Mouse (Mus musculus) midbrain, embryonic 16.5 days (tissue): ENCODE results near the gene Gm5105. TPM values are rescaled to one million over a fixed set of nuclear protein-coding genes. Genes with fewer than 3 reads are reported as not detected.
A peak's percentile ranks its signal among the peaks of the same experiment; 100 is the strongest.

Experiments
- ATAC-seq: fragments of 200-750 bp; cut with Nextera tagmentation; 2 replicates; pipeline ENCODE4 v1.8.0; 2017; ENCODE audit warnings: moderate TSS enrichment
- H3K27ac ChIP-seq: fragments of 300-500 bp; sonication (generic); 2 replicates; pipeline ENCODE4 v1.5.1; 2014; ENCODE audit warnings: mild to moderate bottlenecking, low read length, mixed read lengths
- H3K27me3 ChIP-seq: fragments of 300-500 bp; sonication (generic); 2 replicates; pipeline ENCODE4 v1.6.1; 2014; ENCODE audit warnings: low read depth, low read length, mixed read lengths; ENCODE audit not compliant: control insufficient read depth, insufficient read depth
- H3K36me3 ChIP-seq: fragments of 300-500 bp; sonication (generic); 2 replicates; pipeline ENCODE4 v1.6.1; 2014; ENCODE audit warnings: mild to moderate bottlenecking, low read length, moderate library complexity, mixed read lengths; ENCODE audit not compliant: control insufficient read depth, insufficient read depth
- H3K4me1 ChIP-seq: fragments of 300-500 bp; sonication (generic); 2 replicates; pipeline ENCODE4 v1.6.1; 2014; ENCODE audit warnings: mild to moderate bottlenecking, low read length, mixed read lengths; ENCODE audit not compliant: control insufficient read depth, insufficient read depth
- H3K4me2 ChIP-seq: fragments of 300-500 bp; sonication (generic); 2 replicates; pipeline ENCODE4 v1.6.1; 2014; ENCODE audit warnings: mild to moderate bottlenecking, low read length, mixed read lengths
- H3K4me3 ChIP-seq: fragments of 300-500 bp; sonication (generic); 2 replicates; pipeline ENCODE4 v1.5.1; 2014; ENCODE audit warnings: low read depth, mild to moderate bottlenecking, low read length, moderate library complexity, mixed read lengths
- H3K9ac ChIP-seq: fragments of 300-500 bp; sonication (generic); 2 replicates; pipeline ENCODE4 v1.6.1; 2014; ENCODE audit warnings: low read depth, low read length, mixed read lengths
- H3K9me3 ChIP-seq: fragments of 300-500 bp; sonication (generic); replicated peaks from 2 replicates; pipeline ENCODE4 v1.6.1; 2014; ENCODE audit warnings: mild to moderate bottlenecking, low read length, mixed read lengths; ENCODE audit not compliant: control insufficient read depth, poor library complexity, severe bottlenecking
- WGBS: fragments of 180-500 bp; shearing (Covaris S2); extraction: QIAGEN DNeasy Blood & Tissue Kit; methylation state at CpG from one replicate; pipeline ENCODE4 v1.1.7; 2014; 5-methylcytosine and 5-hydroxymethylcytosine counted together
- polyA plus RNA-seq: library from polyadenylated mRNA; unstranded; fragments of >200 nt; fragmentation: Nextera tagmentation; extraction: Ambion mirVana; gene quantifications from 2 replicates; pipeline ENCODE4 v1.2.1, GENCODE M21; 2015

Gene Gm5105
- polyA plus RNA-seq, 1 experiment from 2014 or later, result 0.26 TPM

DNA sequence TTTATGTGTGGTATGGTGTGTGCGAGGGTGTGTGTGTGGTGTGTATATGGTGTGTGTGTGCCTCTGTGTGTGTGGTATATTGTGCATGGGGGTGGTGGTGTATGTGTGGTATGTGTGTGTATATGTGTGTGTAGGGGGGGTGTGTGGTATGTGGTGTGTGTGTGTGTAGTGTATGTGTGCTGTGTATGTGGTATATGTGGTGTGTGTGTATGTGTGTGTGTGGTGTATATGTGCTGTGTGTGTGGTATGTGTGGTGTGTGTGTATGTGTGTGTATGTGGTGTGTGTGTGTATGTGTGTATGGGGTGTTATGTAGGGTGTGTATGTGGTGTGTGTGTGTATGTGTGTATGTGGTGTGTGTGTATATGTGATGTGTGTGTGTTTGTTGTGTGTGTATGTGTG is 7.0 kb upstream of the Gm5105 start:
- H3K27ac ChIP-seq, result no peak overlapping the region
- no peaks in the 10 kb centered on the region for H3K36me3 ChIP-seq
- peak; percentile 37; the same call in 1 of the 2 replicates for ATAC-seq
- no peaks in the 10 kb centered on the region for H3K27me3 ChIP-seq
- H3K9ac ChIP-seq, result no peak overlapping the region
- H3K4me3 ChIP-seq, result no peak overlapping the region
- H3K4me1 ChIP-seq, result no peaks in the 10 kb centered on the region
- H3K9me3 ChIP-seq, result no peaks in the 10 kb centered on the region
- 95% methylated on average over 1 of the region's 1 CpGs for WGBS
- H3K4me2 ChIP-seq, result no peak overlapping the region

DNA sequence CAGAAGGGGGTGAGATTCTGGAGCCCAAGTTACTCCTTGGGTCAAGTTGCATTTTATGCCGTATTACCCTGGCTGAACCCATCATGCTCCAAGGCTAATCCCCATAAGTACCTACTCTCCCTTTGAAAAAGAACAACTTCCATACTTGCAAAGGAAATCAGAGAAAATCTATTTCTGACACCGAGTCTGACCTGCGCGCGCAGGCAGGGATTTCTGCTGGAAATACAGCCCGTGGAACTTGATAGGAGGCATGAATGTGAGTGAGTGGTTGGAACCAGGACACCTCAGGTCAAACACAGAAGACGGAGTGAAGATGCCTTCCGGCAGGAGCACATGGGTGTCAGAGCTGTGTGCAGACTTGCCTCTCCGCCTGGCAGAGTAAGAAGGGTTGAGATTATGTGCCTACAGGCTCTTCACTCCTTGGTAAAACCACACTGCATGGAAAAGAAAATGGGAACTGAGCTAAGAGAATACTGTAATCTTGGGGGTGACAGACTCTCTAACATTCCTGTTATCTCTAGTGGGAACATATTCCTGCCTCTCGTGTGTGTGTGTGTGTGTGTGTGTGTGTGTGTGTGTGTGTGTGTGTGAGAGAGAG is 4.4 kb upstream of the Gm5105 start:
- Histone ChIP-seq H3K4me2 (no peak overlapping the region), H3K27ac (no peak overlapping the region), H3K4me1 (no peaks in the 10 kb centered on the region; the same call in 1 of the 2 replicates), H3K9ac (no peak overlapping the region), H3K36me3 (no peaks in the 10 kb centered on the region), H3K9me3 (no peaks in the 10 kb centered on the region), H3K4me3 (no peak overlapping the region), H3K27me3 (no peaks in the 10 kb centered on the region)
- WGBS, result 80% methylated on average over 10 of the region's 10 CpGs
- ATAC-seq, result no peak

DNA sequence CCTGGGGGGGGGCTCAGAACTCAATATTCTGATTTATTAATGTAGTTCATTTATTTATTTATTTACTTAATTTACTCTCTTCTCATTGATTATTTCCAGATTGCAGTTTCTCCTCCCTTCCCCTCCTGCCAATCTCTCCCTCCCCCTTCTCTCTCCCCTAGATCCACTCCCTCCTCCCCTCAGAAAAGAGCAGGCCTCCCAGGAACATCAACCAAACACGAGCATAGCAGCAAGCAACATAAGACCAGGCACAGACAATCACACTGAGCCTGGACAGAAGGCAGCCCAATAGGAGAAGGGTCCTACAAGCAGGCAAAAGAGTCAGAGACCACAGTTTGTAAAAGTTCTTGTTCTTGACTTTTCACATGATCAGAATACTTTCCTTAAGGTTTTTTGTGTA is 3.8 kb upstream of the Gm5105 start:
- H3K9ac ChIP-seq, result no peak overlapping the region
- no peak overlapping the region for H3K4me2 ChIP-seq
- no peak for ATAC-seq
- no peak overlapping the region for H3K4me3 ChIP-seq
- H3K27me3 ChIP-seq, result no peaks in the 10 kb centered on the region
- peaks cover 2% of the 10 kb centered on the region; the same call in 1 of the 2 replicates for H3K4me1 ChIP-seq
- no peaks in the 10 kb centered on the region for H3K9me3 ChIP-seq
- 13% methylated on average over 1 of the region's 1 CpGs for WGBS
- H3K36me3 ChIP-seq, result no peaks in the 10 kb centered on the region
- no peak overlapping the region for H3K27ac ChIP-seq

- Histone ChIP-seq H3K4me2 (no peak overlapping the region), H3K36me3 (no peaks in the 10 kb centered on the region), H3K9ac (no peak overlapping the region), H3K4me1 (peaks cover 2% of the 10 kb centered on the region; the same call in 1 of the 2 replicates), H3K9me3 (no peaks in the 10 kb centered on the region), H3K27ac (no peak overlapping the region), H3K27me3 (no peaks in the 10 kb centered on the region), H3K4me3 (no peak overlapping the region)
- ATAC-seq, result no peak
- WGBS, result 66% methylated on average over 18 of the region's 18 CpGs
These were observed 2.7 kb upstream of the Gm5105 start for GRCm38 (mm10) chr3:138069756-138070511.

- H3K9ac ChIP-seq, result no peak overlapping the region
- no peaks in the 10 kb centered on the region for H3K9me3 ChIP-seq
- no peak overlapping the region for H3K4me2 ChIP-seq
- H3K27me3 ChIP-seq, result no peaks in the 10 kb centered on the region
- no peaks in the 10 kb centered on the region for H3K36me3 ChIP-seq
- 95% methylated on average over 12 of the region's 12 CpGs for WGBS
- no peak overlapping the region for H3K4me3 ChIP-seq
- H3K4me1 ChIP-seq, result peaks cover 4% of the 10 kb centered on the region; the same call in 1 of the 2 replicates
- ATAC-seq, result no peak
- no peak overlapping the region for H3K27ac ChIP-seq
These were observed 915 bp upstream of the Gm5105 start for GRCm38 (mm10) chr3:138068103-138068502.

DNA sequence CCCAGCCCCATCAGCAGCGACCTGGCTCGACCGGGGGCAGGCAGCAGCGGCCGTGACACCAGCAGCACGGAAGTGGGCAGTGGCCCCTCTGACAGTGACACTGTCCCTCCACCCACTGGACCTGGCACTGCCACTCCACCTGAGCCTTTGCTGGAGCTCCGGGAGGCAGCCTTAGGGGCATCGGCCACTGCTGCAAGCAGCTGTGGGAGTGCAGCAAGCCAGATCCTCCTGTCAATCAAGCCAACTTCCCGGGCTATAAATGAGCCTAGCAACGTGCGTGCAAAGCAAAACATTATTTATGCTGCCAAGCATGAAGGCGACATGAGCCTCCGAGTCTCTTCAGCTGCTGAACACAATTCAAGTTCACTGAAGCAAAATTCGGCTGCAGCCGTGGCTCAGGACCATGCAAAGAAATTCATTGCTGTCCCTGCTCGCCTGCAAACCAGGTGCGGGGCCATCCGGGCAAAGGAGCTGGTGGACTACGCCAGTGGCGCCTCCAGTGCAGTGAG is 786 bp downstream of the Gm5105 start:
- no peaks in the 10 kb centered on the region for H3K36me3 ChIP-seq
- ATAC-seq, result no peak
- no peaks in the 10 kb centered on the region for H3K9me3 ChIP-seq
- no peaks in the 10 kb centered on the region for H3K27me3 ChIP-seq
- peaks cover 4% of the 10 kb centered on the region; the same call in 1 of the 2 replicates for H3K4me1 ChIP-seq
- no peak overlapping the region for H3K27ac ChIP-seq
- H3K9ac ChIP-seq, result no peak overlapping the region
- 67% methylated on average over 20 of the region's 20 CpGs for WGBS
- peak overlapping the region; percentile 33 for H3K4me2 ChIP-seq
- H3K4me3 ChIP-seq, result no peak overlapping the region

DNA sequence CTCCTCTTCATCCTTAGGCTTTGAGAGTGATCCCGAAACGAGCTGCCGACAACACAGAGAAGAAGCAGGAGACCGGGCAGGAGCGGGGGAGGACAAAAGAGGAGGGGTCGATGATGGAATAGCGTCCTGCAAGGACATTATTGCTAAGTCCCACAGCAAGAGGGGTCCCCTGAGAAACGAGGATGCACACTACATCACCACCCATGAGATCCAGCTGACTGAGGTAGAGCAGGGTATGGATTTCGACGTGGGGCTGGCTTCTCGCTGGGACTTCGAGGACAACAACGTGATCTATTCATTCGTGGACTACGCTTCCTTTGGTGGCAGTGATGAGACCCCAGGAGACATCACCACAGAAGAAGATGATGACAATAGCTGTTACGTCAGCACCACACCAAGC is 1.3 kb downstream of the Gm5105 start:
- Histone ChIP-seq H3K27ac (no peak overlapping the region), H3K36me3 (no peaks in the 10 kb centered on the region), H3K4me3 (no peak overlapping the region), H3K9me3 (no peaks in the 10 kb centered on the region), H3K4me1 (peaks cover 4% of the 10 kb centered on the region; the same call in 1 of the 2 replicates), H3K9ac (no peak overlapping the region), H3K4me2 (no peak overlapping the region), H3K27me3 (no peaks in the 10 kb centered on the region)
- ATAC-seq, result no peak
- 78% methylated on average over 16 of the region's 16 CpGs for WGBS

DNA sequence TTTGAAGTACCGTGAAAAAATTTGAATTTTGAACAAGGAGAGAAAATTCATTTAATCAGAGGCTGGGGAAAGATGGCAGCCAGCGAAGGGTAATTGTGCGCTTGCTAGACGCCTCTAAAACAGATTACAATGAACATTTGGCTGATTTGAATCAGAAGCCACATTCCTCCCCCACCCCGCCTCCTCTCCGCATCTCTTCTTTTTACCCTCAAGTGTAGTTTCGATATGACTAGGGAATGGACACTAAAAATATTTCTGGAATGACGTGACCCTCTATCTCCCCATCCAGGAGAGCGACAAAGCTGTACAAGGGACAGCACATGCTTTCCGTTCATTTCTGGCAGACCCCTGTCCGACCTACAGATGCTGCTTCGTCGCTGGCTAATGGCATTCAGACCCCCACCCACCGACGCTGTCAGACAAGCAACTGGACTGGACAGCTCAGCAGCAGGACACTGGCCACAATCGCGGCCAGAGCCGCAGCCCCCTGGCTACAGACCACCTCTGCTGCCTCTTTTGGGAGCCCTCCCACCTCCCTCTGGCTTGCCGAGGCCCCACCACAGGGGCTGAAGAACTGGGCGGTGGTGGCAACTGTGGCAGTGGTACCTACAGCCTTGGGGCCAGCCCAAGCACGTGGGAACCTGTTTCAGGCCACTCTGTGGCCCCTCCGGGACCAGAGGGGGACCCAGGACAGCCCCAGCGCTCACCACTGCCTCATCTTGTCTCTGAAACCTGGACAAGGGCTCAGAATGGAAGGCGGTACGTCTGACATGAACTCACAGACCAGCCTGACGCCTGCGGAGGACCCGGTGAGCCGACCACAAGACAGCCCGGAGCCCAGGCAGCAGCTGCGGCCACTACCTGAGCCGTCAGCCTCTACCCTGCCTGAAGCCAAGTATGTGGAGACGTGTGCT is 2.2 kb downstream of the Gm5105 start, which contains the start of gene 1110002E22Rik:
1110002E22Rik (plus strand) TSS at position 321 of the 914 bp plus-strand sequence.
- H3K36me3 ChIP-seq, result no peaks in the 10 kb centered on the region
- no peak within 1 kb of the TSS for H3K4me3 ChIP-seq
- H3K4me2 ChIP-seq, result no peak within 1 kb of the TSS
- H3K9me3 ChIP-seq, result no peaks in the 10 kb centered on the region
- ATAC-seq, result peak; percentile 33; the same call in 1 of the 2 replicates
- H3K4me1 ChIP-seq, result peaks cover 4% of the 10 kb centered on the region; the same call in 1 of the 2 replicates
- WGBS, result 73% methylated on average over 33 of the region's 33 CpGs
- H3K27ac ChIP-seq, result no peak within 1 kb of the TSS
- no peaks in the 10 kb centered on the region for H3K27me3 ChIP-seq
- no peak within 1 kb of the TSS; the same call in 1 of the 2 replicates for H3K9ac ChIP-seq
